Mouse (Mus musculus) cerebellum, postnatal 4 days (tissue): ENCODE data around the gene Polr3h.

Experiments
- DNase-seq, 2 experiments: peaks; one replicate each; pipeline ENCODE4 v3.0.0; 2022; ENCODE audit warnings: low spot score in 2 of 2, mixed read lengths in 1 of 2

Polr3h gene

GRCm38 (mm10) chr15:81872262-81873136 is 53.5 kb downstream of the Polr3h start, which contains the start of gene Aco2:
TSS of gene Aco2 (plus strand) at chr15:81872309.
- peak; percentile 97 to 99 for DNase-seq

GRCm38 (mm10) chr15:81871604-81872261 is 54.3 kb downstream of the Polr3h start, which contains the start of gene Phf5a:
TSS of gene Phf5a (minus strand) at chr15:81871911.
- peak; percentile 54 to 78 for DNase-seq

- no peak for DNase-seq
Measured at GRCm38 (mm10) chr15:81869985-81870384, 56.1 kb downstream of the Polr3h start.

- no peak for DNase-seq
Measured at GRCm38 (mm10) chr15:81864238-81864637, 61.8 kb downstream of the Polr3h start.

GRCm38 (mm10) chr15:81860471-81861135 is 65.4 kb downstream of the Polr3h start:
- DNase-seq = no peak

GRCm38 (mm10) chr15:81859330-81860255 is 66.4 kb downstream of the Polr3h start:
- peak; percentile 59 to 80 for DNase-seq

- DNase-seq = peak in 1 of 2 experiments; percentile 56
Measured at GRCm38 (mm10) chr15:81858517-81859329, 67.3 kb downstream of the Polr3h start, which contains the start of gene Tob2. TSS of gene Tob2 (minus strand) at chr15:81858796.

- peak; percentile 89 to 90 for DNase-seq
Measured at GRCm38 (mm10) chr15:81858138-81858516, 67.9 kb downstream of the Polr3h start.

GRCm38 (mm10) chr15:81857724-81858116 is 68.3 kb downstream of the Polr3h start:
- no peak for DNase-seq

GRCm38 (mm10) chr15:81856938-81857723 is 68.9 kb downstream of the Polr3h start:
- no peak for DNase-seq

GRCm38 (mm10) chr15:81856030-81856790 is 69.8 kb downstream of the Polr3h start:
- peak; percentile 56 to 74 for DNase-seq

- no peak for DNase-seq
Measured at GRCm38 (mm10) chr15:81853081-81853480, 73.0 kb downstream of the Polr3h start.

- no peak for DNase-seq
Measured at GRCm38 (mm10) chr15:81852411-81853000, 73.5 kb downstream of the Polr3h start.

GRCm38 (mm10) chr15:81851375-81851774 is 74.7 kb downstream of the Polr3h start:
- DNase-seq = no peak

GRCm38 (mm10) chr15:81850718-81851117 is 75.3 kb downstream of the Polr3h start:
- no peak for DNase-seq

- DNase-seq = no peak
Measured at GRCm38 (mm10) chr15:81849104-81849503, 76.9 kb downstream of the Polr3h start.

GRCm38 (mm10) chr15:81848301-81848700 is 77.7 kb downstream of the Polr3h start:
- DNase-seq = peak in 1 of 2 experiments; percentile 46

- DNase-seq = no peak
Measured at GRCm38 (mm10) chr15:81847861-81848260, 78.2 kb downstream of the Polr3h start.
